Mouse (Mus musculus) T-helper 17 cell (primary cell): ENCODE measurements around the gene Gm20538.

ENCODE experiments used
- in situ Hi-C, 2 experiments: fragments of 300-600 bp; cut with MboI, MseI; formaldehyde crosslinking; loops; 1 replicate in 1 of 2; 2 replicates in 1 of 2; pipeline ENCODE4 v1.15.1; 2025; ENCODE audit warnings: high pct_unique_total_duplicates in 2 of 2

The Gm20538 gene

GRCm38 (mm10) chr19:44542694-44543178 lies 9.9 kb downstream of the Gm20538 start:
- in situ Hi-C loops, result no loop called here

DNA sequence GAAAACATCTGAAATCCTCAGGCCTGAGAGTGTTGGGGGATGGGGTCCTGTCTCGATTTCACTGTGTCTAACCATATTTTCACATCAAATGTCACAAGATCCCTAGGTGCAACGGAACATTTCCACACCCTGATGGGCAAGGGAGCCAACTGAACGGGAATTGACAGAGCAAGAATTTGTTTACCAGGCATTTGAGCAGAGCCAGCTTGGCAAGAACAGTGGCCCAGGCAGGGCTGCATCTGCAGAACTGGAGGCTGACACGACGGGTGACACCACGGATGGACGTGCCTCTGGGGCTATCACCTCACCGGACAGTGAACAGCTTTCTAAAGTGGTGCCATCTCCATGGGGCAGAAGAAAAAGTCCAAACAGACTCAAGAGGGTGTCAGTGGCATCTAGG lies 15.2 kb downstream of the Gm20538 start:
- in situ Hi-C loops, result no loop called here

DNA sequence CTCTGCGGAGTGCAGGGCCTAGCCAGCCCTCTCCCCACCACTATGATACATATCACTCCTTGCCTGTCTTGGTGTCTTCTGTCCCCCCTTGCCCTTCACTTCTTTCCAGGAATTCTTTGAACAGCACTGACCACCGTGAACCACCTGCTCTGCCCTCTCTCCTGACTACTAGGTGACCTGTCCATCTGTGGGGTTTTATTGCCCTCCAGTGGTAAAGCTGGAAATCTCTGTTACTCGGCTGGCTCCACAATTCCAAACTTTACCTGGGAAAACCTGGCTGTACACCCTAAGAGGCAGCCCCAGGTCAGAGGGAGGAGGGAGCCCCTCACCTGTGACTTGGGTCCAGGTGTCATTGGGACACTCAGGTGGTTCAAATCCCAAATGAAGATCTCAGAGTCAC lies 17.3 kb downstream of the Gm20538 start:
- in situ Hi-C loops, result no loop called here

DNA sequence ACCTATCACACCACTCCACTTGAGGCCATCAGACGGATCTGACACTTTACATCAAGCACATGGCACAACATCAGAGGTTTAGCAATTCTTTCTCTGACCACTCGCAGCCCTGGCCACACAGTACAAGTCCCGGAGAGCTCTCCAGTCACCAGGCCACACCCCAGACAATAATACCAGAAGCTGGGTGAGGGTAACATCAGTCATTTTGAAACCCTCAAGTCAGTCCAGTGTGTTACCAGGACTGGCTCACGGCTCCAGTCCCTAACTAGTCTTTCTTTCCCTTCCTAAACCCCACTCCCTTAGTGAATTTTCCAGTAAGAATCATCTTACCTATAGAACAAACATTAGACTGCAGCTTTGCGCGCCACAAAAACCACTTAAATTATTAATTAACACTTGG lies 22.6 kb downstream of the Gm20538 start:
- in situ Hi-C loops, result no loop called here

DNA sequence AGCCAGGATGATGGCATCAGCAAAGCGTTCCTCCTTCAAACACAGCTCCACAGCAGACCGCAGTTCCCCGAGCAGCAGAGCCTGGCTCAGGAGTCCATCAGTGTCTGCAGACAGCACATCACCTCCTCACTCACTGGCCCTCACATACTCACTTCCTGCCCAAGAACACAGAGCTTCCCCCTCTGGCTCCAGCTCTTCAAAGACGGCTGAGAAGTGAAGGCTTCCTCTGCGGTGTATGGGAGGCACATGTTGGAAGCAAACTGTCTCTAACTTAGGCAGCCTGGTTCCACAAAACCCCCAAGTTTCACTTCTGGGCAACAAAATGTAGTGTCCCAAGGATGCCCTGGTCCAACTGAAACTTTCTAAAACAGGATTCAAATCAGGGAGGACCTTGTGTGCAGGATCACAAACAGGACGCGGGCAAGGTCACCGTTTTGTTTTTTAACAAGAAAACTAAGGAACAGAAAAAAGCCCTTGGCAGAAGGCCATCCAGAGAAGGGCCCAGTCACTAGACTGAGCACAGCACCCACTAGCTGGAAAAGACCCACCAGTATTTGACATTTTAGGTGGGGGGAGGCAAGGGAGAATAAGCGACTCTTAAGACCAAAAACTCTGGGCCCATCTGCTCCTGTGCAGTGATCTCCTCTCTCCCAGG lies 27.0 kb downstream of the Gm20538 start:
- in situ Hi-C loops, result loop anchor here in 1 of 2 experiments (10.0 kb wide), 1 partner anchor 501 kb away; the partner anchor contains the start of gene Cyp2c23

- in situ Hi-C loops, result loop anchor here in 1 of 2 experiments (25.0 kb wide), 1 partner anchor 1418 kb away; no protein-coding TSS in a partner anchor
Measured at GRCm38 (mm10) chr19:44519152-44519551, 33.5 kb downstream of the Gm20538 start.

- in situ Hi-C loops, result loop anchor here in 1 of 2 experiments (25.0 kb wide), 1 partner anchor 1419 kb away; no protein-coding TSS in a partner anchor
Measured at GRCm38 (mm10) chr19:44517996-44518768, 34.4 kb downstream of the Gm20538 start.

DNA sequence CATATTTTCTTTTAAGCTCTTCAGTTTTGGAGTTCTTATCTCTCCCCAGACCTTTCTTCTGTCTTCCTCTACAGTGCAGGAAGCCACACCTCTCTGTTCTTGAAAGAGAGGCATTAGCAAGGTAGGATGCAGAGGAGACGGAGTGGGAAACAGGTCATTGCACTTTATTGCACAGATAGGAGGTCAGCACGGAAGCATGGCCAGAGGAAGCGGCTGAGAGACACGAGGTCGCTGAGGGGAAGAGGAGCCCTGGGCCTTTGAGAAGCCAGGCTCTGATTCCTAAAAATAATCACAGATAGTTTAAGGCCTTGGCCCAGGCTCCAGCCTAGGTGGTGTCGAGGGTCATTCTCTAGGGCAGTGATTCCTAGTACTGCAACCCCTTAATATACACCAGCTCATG lies 36.9 kb downstream of the Gm20538 start:
- in situ Hi-C loops, result loop anchor here in 1 of 2 experiments (25.0 kb wide), 1 partner anchor 1422 kb away; no protein-coding TSS in a partner anchor

- in situ Hi-C loops, result loop anchor here in 1 of 2 experiments (25.0 kb wide), 1 partner anchor 1423 kb away; no protein-coding TSS in a partner anchor
Measured at GRCm38 (mm10) chr19:44514521-44515451, 37.8 kb downstream of the Gm20538 start.

DNA sequence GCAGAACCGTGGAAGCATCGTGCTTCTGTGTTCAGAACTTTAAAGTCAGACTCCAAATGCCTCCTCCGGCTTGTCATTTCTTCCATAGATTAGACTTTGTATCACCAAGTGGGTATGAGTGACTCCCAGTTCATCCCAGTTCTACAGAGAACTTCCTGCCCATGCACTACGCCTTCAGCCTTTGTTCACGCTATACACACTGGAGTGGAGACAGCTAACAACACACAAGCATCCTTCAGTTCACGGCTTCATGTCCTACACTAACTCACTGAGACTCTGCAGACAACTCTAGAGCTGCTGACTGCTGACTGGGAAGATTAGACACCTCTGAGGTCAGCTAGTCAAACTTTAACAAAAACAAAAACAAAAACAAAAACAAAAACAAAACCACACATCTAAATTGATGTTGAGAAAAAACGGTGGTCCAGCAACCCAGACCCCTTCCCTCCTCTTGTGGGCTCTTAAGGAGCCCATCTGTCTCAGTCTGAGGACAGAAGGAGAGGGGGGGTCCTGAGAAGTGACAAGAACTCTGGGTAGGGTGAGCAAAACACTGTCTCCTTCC lies 38.6 kb downstream of the Gm20538 start:
- in situ Hi-C loops, result loop anchor here in 1 of 2 experiments (25.0 kb wide), 1 partner anchor 1423 kb away; no protein-coding TSS in a partner anchor

DNA sequence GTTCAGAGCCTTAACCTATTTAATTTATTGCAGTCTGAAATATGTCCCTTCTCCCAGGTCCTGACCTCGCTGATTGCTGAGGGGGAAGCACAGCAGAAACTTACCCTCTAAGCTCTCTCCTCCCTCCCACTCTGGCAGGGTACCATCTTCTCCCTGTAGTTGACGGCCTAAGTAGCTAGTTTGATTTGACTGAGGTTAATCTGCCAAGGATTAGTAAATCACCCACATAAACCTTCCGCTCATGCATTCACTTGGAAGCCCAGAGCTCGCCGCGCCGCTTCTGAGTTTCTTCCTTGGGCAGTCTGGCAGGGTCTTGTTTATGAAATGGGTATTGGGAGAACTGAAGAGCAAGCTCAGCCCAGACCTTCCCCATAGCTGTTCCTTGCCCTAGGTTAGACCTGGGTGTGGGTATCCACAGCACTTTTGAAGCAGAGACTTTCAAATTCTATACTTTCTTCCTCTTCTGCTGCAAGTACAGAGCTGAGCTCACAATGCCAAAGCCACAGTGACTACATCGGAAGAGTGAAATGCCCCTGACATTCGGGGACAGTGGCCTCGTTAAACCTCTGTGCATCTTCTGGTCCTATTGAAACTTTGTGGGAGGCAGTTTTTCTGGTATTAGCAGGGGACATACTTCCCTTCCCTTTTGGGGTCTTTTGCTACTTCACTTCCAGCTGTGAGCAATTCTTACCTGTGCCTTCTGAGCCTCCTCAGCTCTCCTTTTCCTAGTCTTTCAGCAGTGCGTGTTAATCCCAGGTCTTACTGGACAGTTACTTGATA lies 39.4 kb downstream of the Gm20538 start:
- in situ Hi-C loops, result loop anchor here in 1 of 2 experiments (25.0 kb wide), 1 partner anchor 1424 kb away; no protein-coding TSS in a partner anchor

DNA sequence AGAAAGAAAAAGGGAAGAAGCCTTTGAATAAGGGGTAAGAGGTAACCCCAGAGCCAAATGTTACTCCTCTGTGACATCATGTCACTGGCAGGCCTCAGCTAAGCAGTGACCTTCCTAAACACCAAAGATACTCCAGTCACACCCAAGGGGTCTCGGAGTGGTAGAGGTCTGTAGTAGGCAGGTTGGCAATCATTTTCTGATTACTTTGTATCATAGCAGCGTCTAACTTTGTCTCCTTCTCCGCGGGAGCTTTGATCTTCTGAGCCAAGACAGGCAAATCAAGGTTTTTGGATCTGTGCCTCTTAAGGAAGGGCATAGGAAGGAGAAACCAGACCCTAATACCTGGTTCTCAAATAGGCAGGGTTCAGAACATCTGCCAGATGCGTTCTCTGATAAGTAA lies 40.0 kb downstream of the Gm20538 start:
- in situ Hi-C loops, result loop anchor here in 1 of 2 experiments (25.0 kb wide), 1 partner anchor 1425 kb away; no protein-coding TSS in a partner anchor

- in situ Hi-C loops, result loop anchor here in 1 of 2 experiments (25.0 kb wide), 1 partner anchor 1426 kb away; no protein-coding TSS in a partner anchor
Measured at GRCm38 (mm10) chr19:44511451-44512231, 41.0 kb downstream of the Gm20538 start.

DNA sequence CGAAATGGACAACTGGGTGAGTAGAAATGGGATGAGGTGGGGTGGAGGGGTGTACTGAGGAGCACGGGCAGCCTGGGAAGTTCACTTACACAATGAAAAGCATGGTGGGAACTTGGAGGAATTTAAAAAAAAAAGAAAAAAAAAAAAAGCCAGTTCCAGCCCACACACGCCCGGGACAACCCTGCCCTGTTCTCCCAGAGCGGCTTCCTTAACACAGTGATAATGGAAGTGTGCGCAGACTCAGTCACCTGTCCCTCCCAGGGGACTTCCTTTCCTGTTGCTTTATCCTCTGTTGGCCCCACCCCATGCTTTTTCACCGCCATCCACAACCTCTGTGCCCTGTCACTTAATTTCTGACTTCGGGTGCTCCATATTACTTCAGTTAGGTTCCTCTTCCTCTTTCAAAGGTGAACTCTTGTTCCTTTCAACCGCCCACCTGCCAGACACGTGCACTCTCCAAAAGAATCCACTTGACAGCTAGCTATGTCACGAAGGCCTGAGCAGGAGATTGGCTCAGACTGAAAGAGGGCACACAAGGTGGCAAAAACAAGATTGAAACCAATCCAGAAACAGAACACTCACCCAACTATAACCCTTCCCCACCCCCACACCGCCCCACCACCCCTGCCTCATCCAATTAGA lies 42.0 kb downstream of the Gm20538 start:
- in situ Hi-C loops, result loop anchor here in 1 of 2 experiments (25.0 kb wide), 1 partner anchor 1427 kb away; no protein-coding TSS in a partner anchor

DNA sequence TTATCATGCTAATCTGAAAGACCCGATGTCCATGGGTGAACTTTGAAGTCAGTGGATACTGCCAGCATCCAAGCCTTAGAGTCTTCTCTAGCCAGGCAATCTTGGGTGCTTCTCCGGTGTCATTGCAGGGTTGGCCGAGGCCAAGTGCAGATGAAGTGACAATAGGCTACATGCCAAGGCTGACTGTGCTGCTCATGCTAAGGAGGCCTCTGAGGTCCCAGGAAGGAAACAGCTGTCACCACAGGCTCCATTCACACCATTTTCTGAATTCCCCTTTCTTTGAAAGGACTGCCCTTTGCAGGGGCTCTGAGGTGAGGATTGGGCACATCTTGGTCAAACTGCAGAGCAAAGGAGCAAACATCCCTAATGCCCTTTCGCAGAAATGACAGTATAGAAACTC lies 49.9 kb downstream of the Gm20538 start:
- in situ Hi-C loops, result loop anchor here in 1 of 2 experiments (25.0 kb wide), 1 partner anchor 1435 kb away; no protein-coding TSS in a partner anchor

- in situ Hi-C loops, result loop anchor here in 1 of 2 experiments (25.0 kb wide), 1 partner anchor 1435 kb away; no protein-coding TSS in a partner anchor
Measured at GRCm38 (mm10) chr19:44501925-44502324, 50.7 kb downstream of the Gm20538 start.

DNA sequence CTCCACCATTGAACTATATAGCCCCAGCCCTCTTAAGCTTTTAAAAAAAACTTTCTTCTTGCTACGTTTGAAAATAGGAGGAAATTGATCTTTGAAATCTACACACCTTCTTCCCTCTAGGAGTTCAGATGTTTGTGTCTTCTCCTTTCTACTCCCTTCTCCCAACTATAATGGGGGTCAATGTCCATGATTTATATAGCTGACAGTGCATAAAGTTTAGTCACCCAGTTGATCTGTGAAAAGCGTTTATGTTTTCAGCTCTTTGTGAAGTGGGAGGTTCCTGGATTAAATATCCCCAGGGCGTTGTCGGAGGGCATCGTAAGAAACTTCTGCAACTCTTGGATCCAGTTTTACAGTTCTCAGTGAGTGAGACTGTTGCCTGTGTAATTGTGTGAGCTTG lies 52.4 kb downstream of the Gm20538 start:
- in situ Hi-C loops, result loop anchor here in 1 of 2 experiments (25.0 kb wide), 1 partner anchor 1437 kb away; no protein-coding TSS in a partner anchor

GRCm38 (mm10) chr19:44498936-44499335 lies 53.7 kb downstream of the Gm20538 start:
- in situ Hi-C loops, result no loop called here
